In genomic region chr4:124759305-124759811, GRCm38 (mm10) we compare ENCODE assay signal across 8 mouse cellular contexts. TPM values are rescaled to one million over a fixed set of nuclear protein-coding genes. Genes with fewer than 3 reads are reported as not detected.
A peak's percentile ranks its signal among the peaks of the same experiment; 100 is the strongest.
DNase-seq lines count a peak whose midpoint lies in the region; ATAC-seq lines count a peak whose summit lies in the region.

No protein-coding gene starts in this region.

- intact Hi-C loops in left cerebral cortex, postnatal 14 days (cut with DNase I): no loop called here

- no peak overlapping the region for H3K4me3 ChIP-seq in midbrain, embryonic 11.5 days (ENCODE audit: low read depth, low read length)
- no peak overlapping the region for H3K4me3 ChIP-seq in midbrain, embryonic 10.5 days
- no peak overlapping the region for H3K4me3 ChIP-seq in liver, embryonic 13.5 days (replicated peaks)
- no peak overlapping the region for H3K4me3 ChIP-seq in stomach, embryonic 15.5 days (replicated peaks)
- H3K4me3 ChIP-seq in hindbrain, embryonic 13.5 days: no peak overlapping the region

- no peaks in the 10 kb centered on the region for H3K27me3 ChIP-seq in midbrain, embryonic 11.5 days (ENCODE audit: control insufficient read depth, insufficient read depth, low read length)
- no peaks in the 10 kb centered on the region for H3K27me3 ChIP-seq in midbrain, embryonic 10.5 days (ENCODE audit: low read depth, poor library complexity, severe bottlenecking)
- no peaks in the 10 kb centered on the region for H3K27me3 ChIP-seq in liver, embryonic 13.5 days
- H3K27me3 ChIP-seq in stomach, embryonic 15.5 days (replicated peaks): no peaks in the 10 kb centered on the region
- H3K27me3 ChIP-seq in hindbrain, embryonic 13.5 days: no peaks in the 10 kb centered on the region

- 87% methylated on average over 7 of the region's 7 CpGs for WGBS in midbrain, embryonic 11.5 days
- WGBS in midbrain, embryonic 10.5 days: 90% methylated on average over 7 of the region's 7 CpGs
- 21% methylated on average over 7 of the region's 7 CpGs for WGBS in liver, embryonic 13.5 days (ENCODE audit: insufficient replicate concordance)
- 32% methylated on average over 7 of the region's 7 CpGs for WGBS in stomach, embryonic 15.5 days
- WGBS in hindbrain, embryonic 13.5 days: 96% methylated on average over 7 of the region's 7 CpGs

- no peaks in the 10 kb centered on the region for H3K36me3 ChIP-seq in midbrain, embryonic 11.5 days (ENCODE audit: control insufficient read depth, insufficient read depth, low read length)
- H3K36me3 ChIP-seq in midbrain, embryonic 10.5 days: peaks cover 4% of the 10 kb centered on the region; the same call in 1 of the 2 replicates
- H3K36me3 ChIP-seq in liver, embryonic 13.5 days: peaks cover 33% of the 10 kb centered on the region
- H3K36me3 ChIP-seq in stomach, embryonic 15.5 days: no peaks in the 10 kb centered on the region
- H3K36me3 ChIP-seq in hindbrain, embryonic 13.5 days: peaks cover 3% of the 10 kb centered on the region

- H3K4me1 ChIP-seq in midbrain, embryonic 11.5 days (ENCODE audit: control insufficient read depth, insufficient read depth, low read length): no peaks in the 10 kb centered on the region
- H3K4me1 ChIP-seq in midbrain, embryonic 10.5 days: peaks cover 12% of the 10 kb centered on the region; the same call in 1 of the 2 replicates
- H3K4me1 ChIP-seq in liver, embryonic 13.5 days (replicated peaks): peaks cover 72% of the 10 kb centered on the region
- H3K4me1 ChIP-seq in stomach, embryonic 15.5 days: peaks cover 9% of the 10 kb centered on the region
- H3K4me1 ChIP-seq in hindbrain, embryonic 13.5 days (replicated peaks): no peaks in the 10 kb centered on the region

- H3K9me3 ChIP-seq in midbrain, embryonic 11.5 days (ENCODE audit: control insufficient read depth, low read length): no peaks in the 10 kb centered on the region
- no peaks in the 10 kb centered on the region for H3K9me3 ChIP-seq in midbrain, embryonic 10.5 days (replicated peaks)
- no peaks in the 10 kb centered on the region for H3K9me3 ChIP-seq in liver, embryonic 13.5 days (replicated peaks)
- no peaks in the 10 kb centered on the region for H3K9me3 ChIP-seq in stomach, embryonic 15.5 days
- no peaks in the 10 kb centered on the region for H3K9me3 ChIP-seq in hindbrain, embryonic 13.5 days

- DNase-seq in midbrain, embryonic 11.5 days (ENCODE audit: low spot score, missing footprints): peak; percentile 65
- DNase-seq in midbrain, embryonic 10.5 days (ENCODE audit: low spot score): no peak
- no peak for DNase-seq in liver, embryonic 13.5 days
- no peak for DNase-seq in left cerebral cortex, postnatal 14 days (ENCODE audit: low spot score in 2 of 2)
- no peak for DNase-seq in right cerebral cortex, postnatal 4 days

- H3K9ac ChIP-seq in midbrain, embryonic 11.5 days (ENCODE audit: low read length): no peak overlapping the region
- no peak overlapping the region for H3K9ac ChIP-seq in liver, embryonic 13.5 days
- no peak overlapping the region for H3K9ac ChIP-seq in stomach, embryonic 15.5 days
- no peak overlapping the region for H3K9ac ChIP-seq in hindbrain, embryonic 13.5 days

- no peak overlapping the region for H3K27ac ChIP-seq in midbrain, embryonic 11.5 days (ENCODE audit: low read depth, low read length)
- no peak overlapping the region for H3K27ac ChIP-seq in midbrain, embryonic 10.5 days (replicated peaks)
- H3K27ac ChIP-seq in liver, embryonic 13.5 days: peak overlapping the region; percentile 69
- H3K27ac ChIP-seq in stomach, embryonic 15.5 days: peak overlapping the region; percentile 69
- H3K27ac ChIP-seq in hindbrain, embryonic 13.5 days: no peak overlapping the region

- ATAC-seq in midbrain, embryonic 11.5 days (ENCODE audit: low FRiP score): no peak
- peak; percentile 20 for ATAC-seq in inflammation-experienced regulatory T-cells, adult 6 months
- peak; percentile 65 for ATAC-seq in liver, embryonic 13.5 days (ENCODE audit: low read depth)
- ATAC-seq in stomach, embryonic 15.5 days (ENCODE audit: insufficient read depth, low FRiP score, low read depth): peak; percentile 57; the same call in 1 of the 2 replicates
- ATAC-seq in hindbrain, embryonic 13.5 days (ENCODE audit: low FRiP score): no peak

- H3K4me2 ChIP-seq in midbrain, embryonic 11.5 days: no peak overlapping the region
- H3K4me2 ChIP-seq in liver, embryonic 13.5 days: no peak overlapping the region
- H3K4me2 ChIP-seq in stomach, embryonic 15.5 days: no peak overlapping the region
- H3K4me2 ChIP-seq in hindbrain, embryonic 13.5 days: no peak overlapping the region

RNA-seq across cellular contexts. Expression of gene Inpp5b, which starts 17.7 kb away (rescaled TPM):
- polyA plus RNA-seq in midbrain, embryonic 11.5 days (2014; fragmentation: Nextera tagmentation; extraction: Ambion mirVana): 24.6 and 28.2 TPM in 2 replicates
- polyA plus RNA-seq in midbrain, embryonic 10.5 days (2016; fragmentation: Nextera tagmentation; extraction: Ambion mirVana): 25.7 and 26.1 TPM in 2 replicates
- polyA plus RNA-seq in inflammation-experienced regulatory T-cells, adult 6 months (2017; shearing (Covaris generic)): 100 to 1,000 TPM in 2 of 3 experiments, 10 to 100 TPM in 1; 93.6 to 120 (median 110) TPM
- 43.2 and 49.7 TPM in 2 replicates for polyA plus RNA-seq in liver, embryonic 13.5 days (2015; fragmentation: Nextera tagmentation; extraction: Ambion mirVana)
- 27.1 and 31.6 TPM in 2 replicates for polyA plus RNA-seq in stomach, embryonic 15.5 days (2015; fragmentation: Nextera tagmentation; extraction: Ambion mirVana)
- 10 to 100 TPM; 35.3 to 42.5 TPM for total RNA-seq in left cerebral cortex, postnatal 14 days (2021)
- polyA plus RNA-seq in hindbrain, embryonic 13.5 days (2015; fragmentation: Nextera tagmentation; extraction: Ambion mirVana): 22.1 and 24.5 TPM in 2 replicates

RNA-seq across cellular contexts. Expression of gene Mtf1, which starts 42.5 kb away (rescaled TPM):
- polyA plus RNA-seq in midbrain, embryonic 11.5 days (2014; fragmentation: Nextera tagmentation; extraction: Ambion mirVana): 12.9 and 16.7 TPM in 2 replicates
- polyA plus RNA-seq in midbrain, embryonic 10.5 days (2016; fragmentation: Nextera tagmentation; extraction: Ambion mirVana): 19.2 and 21.5 TPM in 2 replicates
- polyA plus RNA-seq in inflammation-experienced regulatory T-cells, adult 6 months (2017; shearing (Covaris generic)): 10 to 100 TPM; 12.6 to 20.4 (median 16.9) TPM
- polyA plus RNA-seq in liver, embryonic 13.5 days (2015; fragmentation: Nextera tagmentation; extraction: Ambion mirVana): 14.4 and 15.5 TPM in 2 replicates
- 11.7 and 13.2 TPM in 2 replicates for polyA plus RNA-seq in stomach, embryonic 15.5 days (2015; fragmentation: Nextera tagmentation; extraction: Ambion mirVana)
- total RNA-seq in left cerebral cortex, postnatal 14 days (2021): 10 to 100 TPM; 24.5 to 25.8 TPM
- polyA plus RNA-seq in hindbrain, embryonic 13.5 days (2015; fragmentation: Nextera tagmentation; extraction: Ambion mirVana): 13.5 and 14.8 TPM in 2 replicates

RNA-seq across cellular contexts. Expression of gene Sf3a3, which starts 44.8 kb away (rescaled TPM):
- 221 and 236 TPM in 2 replicates for polyA plus RNA-seq in midbrain, embryonic 11.5 days (2014; fragmentation: Nextera tagmentation; extraction: Ambion mirVana)
- polyA plus RNA-seq in midbrain, embryonic 10.5 days (2016; fragmentation: Nextera tagmentation; extraction: Ambion mirVana): 247 and 256 TPM in 2 replicates
- polyA plus RNA-seq in inflammation-experienced regulatory T-cells, adult 6 months (2017; shearing (Covaris generic)): 100 to 1,000 TPM; 106 to 117 (median 115) TPM
- 91.3 and 101 TPM in 2 replicates for polyA plus RNA-seq in liver, embryonic 13.5 days (2015; fragmentation: Nextera tagmentation; extraction: Ambion mirVana)
- 133 and 140 TPM in 2 replicates for polyA plus RNA-seq in stomach, embryonic 15.5 days (2015; fragmentation: Nextera tagmentation; extraction: Ambion mirVana)
- total RNA-seq in left cerebral cortex, postnatal 14 days (2021): 10 to 100 TPM; 31.1 to 32.2 TPM
- polyA plus RNA-seq in hindbrain, embryonic 13.5 days (2015; fragmentation: Nextera tagmentation; extraction: Ambion mirVana): 112 and 119 TPM in 2 replicates

RNA-seq across cellular contexts. Expression of gene Fhl3, which starts 58.9 kb away (rescaled TPM):
- 3.9 and 4.5 TPM in 2 replicates for polyA plus RNA-seq in midbrain, embryonic 11.5 days (2014; fragmentation: Nextera tagmentation; extraction: Ambion mirVana)
- polyA plus RNA-seq in midbrain, embryonic 10.5 days (2016; fragmentation: Nextera tagmentation; extraction: Ambion mirVana): 4.6 and 5.8 TPM in 2 replicates
- 10 to 100 TPM in 2 of 3 experiments, 1 to 10 TPM in 1; 8.2 to 15.6 (median 13.5) TPM for polyA plus RNA-seq in inflammation-experienced regulatory T-cells, adult 6 months (2017; shearing (Covaris generic))
- polyA plus RNA-seq in liver, embryonic 13.5 days (2015; fragmentation: Nextera tagmentation; extraction: Ambion mirVana): 3.1 and 3.6 TPM in 2 replicates
- 12.3 and 14.2 TPM in 2 replicates for polyA plus RNA-seq in stomach, embryonic 15.5 days (2015; fragmentation: Nextera tagmentation; extraction: Ambion mirVana)
- 1 to 10 TPM; 3.8 to 4.2 TPM for total RNA-seq in left cerebral cortex, postnatal 14 days (2021)
- 2.7 and 2.9 TPM in 2 replicates for polyA plus RNA-seq in hindbrain, embryonic 13.5 days (2015; fragmentation: Nextera tagmentation; extraction: Ambion mirVana)

Comparison
In these comparisons a context has a peak if more than half of its experiments do, and no peak if none do; other contexts are left out.
1. ATAC-seq: peak in inflammation-experienced regulatory T-cells, adult 6 months (single experiment), liver, embryonic 13.5 days (single experiment) and stomach, embryonic 15.5 days (single experiment); none in midbrain, embryonic 11.5 days (single experiment) and hindbrain, embryonic 13.5 days (single experiment).
2. H3K27ac ChIP-seq: peak in liver, embryonic 13.5 days (single experiment) and stomach, embryonic 15.5 days (single experiment); none in midbrain, embryonic 11.5 days (single experiment), midbrain, embryonic 10.5 days (single experiment) and hindbrain, embryonic 13.5 days (single experiment).